Mouse (Mus musculus) central nervous system, embryonic 11.5 days (tissue): ENCODE measurements around the gene Gm21149. TPM values are rescaled to one million over a fixed set of nuclear protein-coding genes. Genes with fewer than 3 reads are reported as not detected.

ENCODE experiments used
- polyA plus RNA-seq: library from polyadenylated mRNA; depleted of rRNA; stranded (reverse); fragments of >200 nt; gene quantifications from 2 replicates; pipeline ENCODE4 v1.2.3, GENCODE M21; 2012; rRNA removed

The Gm21149 gene
- polyA plus RNA-seq, result not detected in 2 replicates

DNA sequence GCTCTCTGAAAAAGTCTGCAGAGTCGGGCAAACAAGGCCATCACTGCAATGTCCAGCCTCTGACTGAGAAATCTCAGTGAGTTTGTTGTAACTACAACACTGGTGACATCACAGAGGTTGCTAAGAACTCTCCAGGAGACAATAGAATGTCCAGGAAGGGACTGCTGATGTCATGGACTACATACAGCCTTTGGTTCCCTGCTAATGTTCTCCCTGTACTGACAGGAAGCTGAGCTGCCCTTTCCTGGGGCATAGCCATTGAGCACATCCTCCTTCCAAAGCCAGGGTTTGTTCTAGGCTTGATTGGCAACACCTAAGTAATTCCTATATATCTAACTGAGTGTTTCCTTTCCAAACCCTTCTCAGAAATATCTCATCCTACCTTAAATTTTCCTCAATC, at the start of gene Gm21149:
Gene Gm21149 (minus strand): TSS at position 101 of the 400 bp plus-strand sequence.

Other genes with a start within 250 kb of the Gm21149 start
- not detected in 2 replicates for gene Gm21190, start 52.7 kb upstream of the Gm21149 start, polyA plus RNA-seq
- 0.09 TPM in 1 of 2 replicates, not detected in the other for gene Gm21083, start 100.8 kb upstream of the Gm21149 start, polyA plus RNA-seq
- gene Speer4d, start 142.5 kb upstream of the Gm21149 start, polyA plus RNA-seq, result not detected in 2 replicates
- not detected in 2 replicates for gene 4930572O03Rik, start 180.5 kb upstream of the Gm21149 start, polyA plus RNA-seq
- not detected in 2 replicates for gene Speer4c, start 237.7 kb upstream of the Gm21149 start, polyA plus RNA-seq